Mouse (Mus musculus) gastrocnemius, adult 2 months (tissue): Measurements from ENCODE around the gene Disp2. TPM values are rescaled to one million over a fixed set of nuclear protein-coding genes. Genes with fewer than 3 reads are reported as not detected.

Source experiments
- DNase-seq: peaks from one replicate; pipeline ENCODE4 v3.0.0; 2022
- H3K27ac ChIP-seq: fragments of 200-600 bp; 2 replicates; pipeline ENCODE4 v1.8.1; 2022; ENCODE audit warnings: mild to moderate bottlenecking
- H3K4me3 ChIP-seq: fragments of 200-600 bp; 2 replicates; pipeline ENCODE4 v1.8.1; 2022; ENCODE audit warnings: mild to moderate bottlenecking, moderate library complexity
- CTCF ChIP-seq: fragments of 200-600 bp; IDR thresholded peaks from 2 replicates; pipeline ENCODE4 v1.8.1; 2022; ENCODE audit warnings: antibody characterized with exemption, mild to moderate bottlenecking, moderate library complexity
- intact Hi-C: fragments of 180-260 bp; cut with DNase I; formaldehyde crosslinking; loops from one replicate; pipeline ENCODE4 v1.15.1; 2025
- total RNA-seq, 2 experiments: library from RNA; stranded (reverse); gene quantifications; 2 replicates each; pipeline ENCODE4 v1.2.3; 2021

The Disp2 gene
- total RNA-seq, 2 experiments from 2014 or later: not detected

DNA sequence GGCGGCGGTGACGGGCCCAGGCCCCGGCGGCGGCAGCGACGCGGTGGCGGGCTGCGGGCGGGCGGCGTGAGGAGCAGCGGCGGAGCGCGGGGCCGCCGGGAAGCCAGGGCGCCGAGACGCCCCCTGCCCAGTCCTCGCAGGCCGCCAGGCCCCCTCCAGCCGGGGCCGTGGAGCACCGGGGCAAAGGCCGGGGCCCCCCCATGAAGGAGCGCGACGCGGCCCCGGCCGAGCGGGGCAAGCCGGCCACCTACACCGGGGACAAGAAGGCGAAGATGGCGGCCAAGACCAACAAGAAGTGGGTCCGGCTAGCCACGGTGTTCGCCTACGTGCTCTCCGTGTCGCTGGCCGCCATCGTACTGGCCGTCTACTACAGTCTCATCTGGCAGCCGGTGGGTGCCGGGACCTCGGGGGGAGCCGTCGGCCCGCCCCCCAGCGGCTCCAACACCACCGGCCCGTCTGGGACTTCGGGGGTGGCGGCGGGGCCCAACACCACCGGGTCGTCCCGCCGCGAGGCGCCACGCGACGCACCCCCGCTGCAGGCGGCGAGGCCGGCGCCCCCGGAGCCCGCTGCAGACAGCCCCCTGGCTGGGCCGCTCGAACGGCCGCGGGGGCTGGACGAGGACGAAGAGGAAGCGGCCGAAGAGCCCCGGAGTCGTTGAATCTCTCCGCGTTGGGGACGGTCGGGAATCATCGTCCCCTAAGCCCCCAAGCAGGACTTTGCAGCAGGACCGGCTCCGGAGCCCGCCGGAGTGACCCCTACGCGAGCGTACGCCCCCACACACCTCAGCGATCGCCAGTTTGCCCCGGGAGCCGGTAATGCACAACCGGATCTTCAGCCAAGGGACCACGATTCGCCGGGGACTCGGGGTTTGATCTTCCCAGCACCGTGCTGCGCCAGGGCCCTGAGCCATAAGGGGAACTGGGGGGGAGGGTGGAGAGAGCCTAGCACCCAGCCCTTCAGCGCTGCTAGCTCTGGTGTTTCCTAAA lies 33.3 kb upstream of the Disp2 start:
- intact Hi-C loops: loop anchor here (1.0 to 10.0 kb wide), 3 partner anchors 15 to 439 kb away; partner anchors contain the start of gene Bmf
- DNase-seq: peak; percentile 52
- Histone ChIP-seq H3K27ac (peak overlapping the region; percentile 83), H3K4me3 (peak overlapping the region; percentile 94)
- no peak for TF ChIP-seq CTCF

DNA sequence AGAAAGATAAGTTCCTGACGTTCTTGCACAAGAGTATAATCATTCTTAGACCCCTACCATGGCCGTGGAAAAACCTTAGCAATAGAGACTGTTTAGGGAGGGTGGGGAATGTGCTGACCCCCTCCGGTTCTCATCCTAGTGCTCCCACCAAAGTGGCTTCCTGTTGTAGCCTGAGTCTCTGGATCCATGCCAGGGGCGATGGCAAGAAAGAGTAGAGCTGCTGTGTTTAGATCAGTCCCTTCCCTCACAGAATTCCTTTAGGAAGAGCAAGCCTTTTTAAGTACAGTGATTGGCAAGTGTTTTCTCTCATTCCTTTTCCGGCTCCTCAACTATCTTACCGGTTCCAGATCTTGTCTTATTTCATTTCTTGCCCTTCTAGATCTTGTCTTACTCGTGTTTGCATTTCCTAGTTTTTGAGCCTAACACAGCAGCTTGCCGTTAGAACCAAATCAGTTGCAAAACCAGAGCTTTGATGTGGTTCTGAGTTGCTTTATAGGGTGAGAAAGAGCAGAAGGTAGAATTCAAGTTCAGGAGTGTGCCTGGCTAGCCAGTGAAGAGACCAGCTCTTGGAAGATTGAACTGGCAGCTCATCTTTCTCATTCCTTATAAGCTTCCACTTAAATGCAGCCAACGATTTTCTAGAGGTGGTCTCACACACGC lies 32.1 kb upstream of the Disp2 start:
- Histone ChIP-seq H3K4me3 (peak overlapping the region; percentile 94), H3K27ac (no peak overlapping the region)
- peak; percentile 48 for DNase-seq
- intact Hi-C loops: loop anchor here (10.0 kb wide), 2 partner anchors 203 to 437 kb away; partner anchors contain the start of gene Bmf
- no peak for TF ChIP-seq CTCF

- no peak for TF ChIP-seq CTCF
- no peak for DNase-seq
- intact Hi-C loops: loop anchor here (10.0 kb wide), 2 partner anchors 205 to 435 kb away; partner anchors contain the start of gene Bmf
- no peak overlapping the region for H3K4me3 ChIP-seq
- H3K27ac ChIP-seq: no peak overlapping the region
These were observed 30.1 kb upstream of the Disp2 start for GRCm38 (mm10) chr2:118749341-118749884.

- Histone ChIP-seq H3K27ac (no peak overlapping the region), H3K4me3 (no peak overlapping the region)
- intact Hi-C loops: no loop called here
- no peak for TF ChIP-seq CTCF
- no peak for DNase-seq
These were observed 29.0 kb upstream of the Disp2 start for GRCm38 (mm10) chr2:118750476-118750875.

GRCm38 (mm10) chr2:118751896-118752791 lies 27.4 kb upstream of the Disp2 start:
- intact Hi-C loops: no loop called here
- DNase-seq: no peak
- Histone ChIP-seq H3K27ac (no peak overlapping the region), H3K4me3 (no peak overlapping the region)
- TF ChIP-seq CTCF: no peak

- no peak overlapping the region for H3K4me3 ChIP-seq
- DNase-seq: no peak
- no peak overlapping the region for H3K27ac ChIP-seq
- no peak for TF ChIP-seq CTCF
- intact Hi-C loops: no loop called here
These were observed 26.8 kb upstream of the Disp2 start for GRCm38 (mm10) chr2:118752792-118753108.

DNA sequence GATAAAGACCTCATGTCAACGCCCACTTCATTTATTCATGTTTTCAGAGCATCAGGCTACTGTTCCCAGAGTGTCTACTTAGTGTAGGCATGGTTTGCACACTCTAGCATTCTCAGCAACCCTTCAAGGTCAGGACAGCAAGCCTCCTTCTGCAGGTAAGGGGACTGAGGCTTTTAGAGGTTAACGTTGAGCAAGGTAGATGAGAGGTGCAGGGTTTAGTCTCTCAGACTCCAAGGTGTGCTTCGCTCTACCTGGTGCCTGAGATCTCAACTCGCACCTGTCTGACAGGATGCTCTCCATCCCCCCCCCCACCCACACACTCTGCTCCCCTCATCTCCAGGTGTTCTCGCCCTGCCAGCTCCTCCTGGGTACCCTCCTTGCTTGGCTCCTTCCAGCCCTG lies 25.4 kb upstream of the Disp2 start:
- TF ChIP-seq CTCF: no peak
- intact Hi-C loops: no loop called here
- Histone ChIP-seq H3K27ac (no peak overlapping the region), H3K4me3 (no peak overlapping the region)
- no peak for DNase-seq

DNA sequence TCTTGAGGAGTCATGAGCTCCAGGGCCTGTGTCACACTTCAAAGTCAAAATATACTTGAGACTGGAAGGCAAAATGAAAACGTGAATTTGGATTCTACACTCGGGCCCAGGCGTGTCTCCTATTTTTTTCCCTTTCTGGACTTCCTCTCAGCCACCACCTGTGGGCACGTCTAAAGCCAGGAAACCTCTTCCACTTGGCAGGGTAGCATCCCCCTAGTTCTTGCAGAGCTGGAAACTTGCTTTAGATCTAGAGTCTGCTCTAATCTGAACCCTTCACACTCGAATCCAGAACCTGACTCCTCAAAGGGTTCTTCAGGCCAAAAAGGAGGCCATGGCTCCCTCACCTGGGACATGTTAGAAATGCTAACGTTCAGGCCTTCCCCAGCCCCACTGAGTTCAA lies 24.1 kb upstream of the Disp2 start:
- no peak for DNase-seq
- TF ChIP-seq CTCF: no peak
- H3K4me3 ChIP-seq: no peak overlapping the region
- intact Hi-C loops: no loop called here
- H3K27ac ChIP-seq: no peak overlapping the region

- Histone ChIP-seq H3K27ac (no peak overlapping the region), H3K4me3 (no peak overlapping the region)
- no peak for DNase-seq
- intact Hi-C loops: no loop called here
- TF ChIP-seq CTCF: no peak
These were observed 23.4 kb upstream of the Disp2 start for GRCm38 (mm10) chr2:118756103-118756502.

DNA sequence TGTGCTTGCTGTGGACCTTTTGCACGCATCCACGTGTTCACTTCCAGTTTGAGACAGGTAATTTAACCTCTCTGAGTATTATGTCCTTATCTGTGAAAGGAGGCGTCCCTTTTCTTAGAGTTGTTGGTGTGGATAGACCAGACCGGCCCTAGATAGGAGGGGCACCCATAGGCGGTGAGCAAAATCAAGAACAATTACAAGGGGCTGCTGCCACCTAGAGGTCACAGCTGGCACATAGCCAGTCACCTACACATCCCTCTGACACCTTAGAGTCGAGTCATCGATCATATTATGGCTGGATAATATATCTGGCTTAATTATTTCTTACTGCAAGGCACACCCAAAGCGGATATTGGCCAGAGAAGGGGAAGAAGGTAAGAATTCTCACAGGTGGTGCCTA lies 19.7 kb upstream of the Disp2 start:
- intact Hi-C loops: loop anchor here (10.0 kb wide), 1 partner anchor 215 kb away; no protein-coding TSS in a partner anchor
- no peak overlapping the region; the same call in 1 of the 2 replicates for H3K4me3 ChIP-seq

GRCm38 (mm10) chr2:118760311-118761025 lies 19.1 kb upstream of the Disp2 start:
- TF ChIP-seq CTCF: no peak
- intact Hi-C loops: loop anchor here (1.0 to 10.0 kb wide), 2 partner anchors 14 to 214 kb away; no protein-coding TSS in a partner anchor
- peak overlapping the region; percentile 93 for H3K27ac ChIP-seq
- no peak for DNase-seq
- H3K4me3 ChIP-seq: peak overlapping the region; percentile 70

More for the DNA sequence above, 19.7 kb upstream of the Disp2 start:
- H3K27ac ChIP-seq: no peak overlapping the region
- TF ChIP-seq CTCF: peak; percentile 55
- DNase-seq: no peak
